Mouse (Mus musculus): ENCODE measurements around the gene Arhgap40. TPM values are rescaled to one million over a fixed set of nuclear protein-coding genes. Genes with fewer than 3 reads are reported as not detected.

Gene Arhgap40
- polyA plus RNA-seq, 1 experiment: not detected

GRCm38 (mm10) chr2:158595577-158595976, 83.0 kb downstream of the Arhgap40 start:
- Histone ChIP-seq H3K27ac (ENCODE audit: insufficient read depth, low read depth, low read length) (no peak overlapping the region), H3K4me3 (ENCODE audit: insufficient read depth, low read length) (no peak overlapping the region), H3K4me1 (ENCODE audit: control insufficient read depth, insufficient read depth, low read length) (peaks cover 10% of the 10 kb centered on the region)
- TF ChIP-seq POLR2A (IDR thresholded peaks at IDR 0.05; ENCODE audit: borderline replicate concordance, low read depth, low read length) (no peak), CTCF (IDR thresholded peaks at IDR 0.05; ENCODE audit: low read depth, low read length) (no peak)

GRCm38 (mm10) chr2:158596803-158597202, 84.2 kb downstream of the Arhgap40 start:
- Histone ChIP-seq H3K27ac (ENCODE audit: insufficient read depth, low read depth, low read length) (no peak overlapping the region), H3K4me3 (ENCODE audit: insufficient read depth, low read length) (no peak overlapping the region)

More at GRCm38 (mm10) chr2:158596803-158597202, 84.2 kb downstream of the Arhgap40 start:
- TF ChIP-seq POLR2A (IDR thresholded peaks at IDR 0.05; ENCODE audit: borderline replicate concordance, low read depth, low read length) (no peak), CTCF (IDR thresholded peaks at IDR 0.05; ENCODE audit: low read depth, low read length) (no peak)
- peaks cover 7% of the 10 kb centered on the region for H3K4me1 ChIP-seq (ENCODE audit: control insufficient read depth, insufficient read depth, low read length)

Other genes with a start within 250 kb of the Arhgap40 start
- gene Lbp, start 206.3 kb upstream of the Arhgap40 start, polyA plus RNA-seq (2012; ENCODE audit: insufficient read depth, insufficient read length, missing spikeins): 0.24 TPM in 1 of 2 replicates, not detected in the other
- 1.2 and 1.9 TPM in 2 replicates for gene Snhg11, start 137.2 kb upstream of the Arhgap40 start, polyA plus RNA-seq (2012; ENCODE audit: insufficient read depth, insufficient read length, missing spikeins)
- gene Ralgapb, start 102.9 kb upstream of the Arhgap40 start, polyA plus RNA-seq (2012; ENCODE audit: insufficient read depth, insufficient read length, missing spikeins): 21.2 and 27.0 TPM in 2 replicates
- gene Adig, start 10.2 kb upstream of the Arhgap40 start, polyA plus RNA-seq (2012; ENCODE audit: insufficient read depth, insufficient read length, missing spikeins): not detected in 2 replicates
- not detected in 2 replicates for gene Slc32a1, start 98.0 kb downstream of the Arhgap40 start, polyA plus RNA-seq (2012; ENCODE audit: insufficient read depth, insufficient read length, missing spikeins)
- gene Actr5, start 112.1 kb downstream of the Arhgap40 start, polyA plus RNA-seq (2012; ENCODE audit: insufficient read depth, insufficient read length, missing spikeins): 8.4 and 9.4 TPM in 2 replicates
- not detected in 2 replicates for gene Ppp1r16b, start 152.6 kb downstream of the Arhgap40 start, polyA plus RNA-seq (2012; ENCODE audit: insufficient read depth, insufficient read length, missing spikeins)

Measured in bone marrow macrophage, adult 2 months (primary cell).